Comparison of ENCODE assay signal across 12 mouse cellular contexts in the genomic region with DNA sequence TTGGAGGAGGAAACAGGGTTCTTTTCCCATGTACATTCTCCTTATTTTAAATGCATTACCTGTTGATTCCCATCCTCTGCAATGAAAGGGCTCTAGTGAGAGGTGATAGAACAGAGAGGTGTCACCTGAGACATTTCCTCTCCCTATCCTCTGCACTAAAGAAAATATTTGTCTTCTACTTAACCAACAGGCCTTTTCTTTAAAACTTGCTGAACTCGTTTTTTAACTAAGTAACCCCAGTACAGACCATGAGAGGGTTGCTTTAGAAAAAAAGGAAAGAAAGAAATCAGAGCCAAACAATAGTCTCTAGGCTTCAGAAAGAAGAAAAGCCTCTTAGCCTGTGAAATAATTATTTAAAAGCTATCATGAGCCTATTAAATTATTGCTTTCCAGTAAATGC.
"Had no signal": no experiment of that assay in that cellular context is flagged by ENCODE, and none has a peak within 500 bp of the region (broad histone marks: within the 10 kb centered on the region; RNA-seq: fewer than 3 reads in every experiment).

No protein-coding gene starts in this region.

- DNase-seq: kidney, adult 11 months; kidney, adult 9 months; kidney, postnatal 36 days; midbrain, embryonic 14.5 days; right cerebral cortex, postnatal 14 days; thymus, postnatal 36 days had no signal

- H3K4me2 ChIP-seq: liver, embryonic 11.5 days; liver, embryonic 15.5 days; neural tube, embryonic 13.5 days had no signal

- H3K27ac ChIP-seq: kidney, postnatal 0 days; limb, embryonic 10.5 days; liver, embryonic 15.5 days; midbrain, embryonic 10.5 days; neural tube, embryonic 13.5 days had no signal

- H3K36me3 ChIP-seq: limb, embryonic 10.5 days; liver, embryonic 15.5 days; midbrain, embryonic 10.5 days; neural tube, embryonic 13.5 days had no signal

- H3K4me3 ChIP-seq: limb, embryonic 10.5 days; liver, embryonic 15.5 days; midbrain, embryonic 10.5 days; neural tube, embryonic 13.5 days had no signal

- H3K9me3 ChIP-seq: limb, embryonic 10.5 days; liver, embryonic 15.5 days; midbrain, embryonic 10.5 days; neural tube, embryonic 13.5 days had no signal

- H3K4me1 ChIP-seq: limb, embryonic 10.5 days; liver, embryonic 15.5 days; midbrain, embryonic 10.5 days; neural tube, embryonic 13.5 days had no signal

- H3K27me3 ChIP-seq: neural tube, embryonic 13.5 days had no signal

- H3K9ac ChIP-seq: liver, embryonic 15.5 days; neural tube, embryonic 13.5 days had no signal
